Mouse (Mus musculus): ENCODE measurements around the gene Mtmr2.
"Not testable (repeated sequence)": the region's sequence is repeated elsewhere in the genome, so short reads cannot be mapped to it uniquely, and the experiment has no call there.

The Mtmr2 gene

GRCm38 (mm10) chr9:13748404-13748797 lies at the start of gene Mtmr2:
Gene Mtmr2 (plus strand): TSS chr9:13748410.
- DNase-seq (ENCODE audit: low spot score in 2 of 2), result no peak

- no peak for DNase-seq (ENCODE audit: low spot score in 2 of 2)
These were observed 49.0 kb upstream of the Mtmr2 start for GRCm38 (mm10) chr9:13699061-13699780.

GRCm38 (mm10) chr9:13699781-13700116 lies 48.5 kb upstream of the Mtmr2 start:
- DNase-seq (ENCODE audit: low spot score in 2 of 2), result no peak

GRCm38 (mm10) chr9:13701773-13702172 lies 46.4 kb upstream of the Mtmr2 start:
- no peak for DNase-seq (ENCODE audit: low spot score in 2 of 2)

GRCm38 (mm10) chr9:13703100-13703499 lies 45.1 kb upstream of the Mtmr2 start:
- no peak for DNase-seq (ENCODE audit: low spot score in 2 of 2)

- DNase-seq (ENCODE audit: low spot score in 2 of 2), result no peak
These were observed 43.3 kb upstream of the Mtmr2 start for GRCm38 (mm10) chr9:13704917-13705316.

- DNase-seq (ENCODE audit: low spot score in 2 of 2), result no peak
These were observed 41.1 kb upstream of the Mtmr2 start for GRCm38 (mm10) chr9:13707066-13707555.

GRCm38 (mm10) chr9:13709436-13709835 lies 38.8 kb upstream of the Mtmr2 start:
- no peak for DNase-seq (ENCODE audit: low spot score in 2 of 2)

GRCm38 (mm10) chr9:13715891-13716290 lies 32.3 kb upstream of the Mtmr2 start:
- DNase-seq (ENCODE audit: low spot score in 2 of 2), result not testable (repeated sequence)

GRCm38 (mm10) chr9:13716316-13717099 lies 31.7 kb upstream of the Mtmr2 start:
- peak; percentile 30 to 63 for DNase-seq (ENCODE audit: low spot score in 2 of 2)

- DNase-seq (ENCODE audit: low spot score in 2 of 2), result peak; percentile 90 to 92
These were observed 826 bp downstream of the Mtmr2 start for GRCm38 (mm10) chr9:13748798-13749674.

GRCm38 (mm10) chr9:13749675-13749998 lies 1.4 kb downstream of the Mtmr2 start:
- no peak for DNase-seq (ENCODE audit: low spot score in 2 of 2)

GRCm38 (mm10) chr9:13752543-13752942 lies 4.3 kb downstream of the Mtmr2 start:
- no peak for DNase-seq (ENCODE audit: low spot score in 2 of 2)

GRCm38 (mm10) chr9:13760430-13760829 lies 12.2 kb downstream of the Mtmr2 start:
- DNase-seq (ENCODE audit: low spot score in 2 of 2), result no peak

- no peak for DNase-seq (ENCODE audit: low spot score in 2 of 2)
These were observed 17.4 kb downstream of the Mtmr2 start for GRCm38 (mm10) chr9:13765624-13766023.

GRCm38 (mm10) chr9:13766570-13766969 lies 18.4 kb downstream of the Mtmr2 start:
- DNase-seq (ENCODE audit: low spot score in 2 of 2), result no peak

- no peak for DNase-seq (ENCODE audit: low spot score in 2 of 2)
These were observed 26.5 kb downstream of the Mtmr2 start for GRCm38 (mm10) chr9:13774732-13775131.

GRCm38 (mm10) chr9:13781985-13782384 lies 33.8 kb downstream of the Mtmr2 start:
- DNase-seq (ENCODE audit: low spot score in 2 of 2), result no peak

- DNase-seq (ENCODE audit: low spot score in 2 of 2), result not testable (repeated sequence)
These were observed 42.7 kb downstream of the Mtmr2 start for GRCm38 (mm10) chr9:13790864-13791263.

- no peak for DNase-seq (ENCODE audit: low spot score in 2 of 2)
These were observed 46.1 kb downstream of the Mtmr2 start for GRCm38 (mm10) chr9:13794302-13794701.

- DNase-seq (ENCODE audit: low spot score in 2 of 2), result no peak
These were observed 46.5 kb downstream of the Mtmr2 start for GRCm38 (mm10) chr9:13794756-13795155.

GRCm38 (mm10) chr9:13804480-13804879 lies 56.3 kb downstream of the Mtmr2 start:
- no peak for DNase-seq (ENCODE audit: low spot score in 2 of 2)

All from spleen, postnatal 14 days (tissue).